In the genomic region with DNA sequence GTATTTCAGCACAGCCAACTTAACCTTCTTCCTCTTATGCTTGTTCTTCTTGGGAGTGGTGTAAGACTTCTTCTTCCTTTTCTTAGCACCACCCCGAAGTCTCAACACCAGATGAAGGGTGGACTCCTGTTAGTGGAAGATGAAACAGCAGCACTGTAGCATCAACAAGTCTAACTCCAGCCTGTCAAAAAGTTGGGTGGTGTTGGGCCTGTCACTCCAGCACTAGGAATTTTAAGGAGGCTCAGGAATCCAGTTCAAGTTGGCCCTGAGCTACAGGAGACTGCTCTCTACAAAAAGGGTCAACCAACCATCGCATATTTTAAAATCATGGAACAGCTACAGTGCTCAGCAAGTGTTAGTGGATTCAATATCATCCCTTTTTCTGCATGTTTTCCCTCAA, we compare ENCODE assay signal across 9 mouse cellular contexts. TPM values are rescaled to one million over a fixed set of nuclear protein-coding genes. Genes with fewer than 3 reads are reported as not detected.
DNase-seq lines count a peak whose midpoint lies in the region; ATAC-seq and TF ChIP-seq lines count a peak whose summit lies in the region.
"Not testable (repeated sequence)": the region's sequence is repeated elsewhere in the genome, so short reads cannot be mapped to it uniquely, and the experiment has no call there.
"Had no signal": no experiment of that assay in that cellular context is flagged by ENCODE, and none has a peak within 500 bp of the region (broad histone marks: within the 10 kb centered on the region; RNA-seq: fewer than 3 reads in every experiment).

No protein-coding gene starts in this region.

- H3K36me3 ChIP-seq in ES-E14 (ENCODE audit: control insufficient read depth, insufficient read depth, low read length, poor library complexity, severe bottlenecking) = peaks cover 17% of the 10 kb centered on the region
- H3K36me3 ChIP-seq in embryonic facial prominence, embryonic 15.5 days = peaks cover 38% of the 10 kb centered on the region
- peaks cover 45% of the 10 kb centered on the region for H3K36me3 ChIP-seq in heart, embryonic 10.5 days
- peaks cover 55% of the 10 kb centered on the region for H3K36me3 ChIP-seq in hindbrain, embryonic 14.5 days (replicated peaks; ENCODE audit: control insufficient read depth, insufficient read depth)
- not testable (repeated sequence) for H3K36me3 ChIP-seq in kidney, postnatal 0 days (ENCODE audit: insufficient read depth, low read length); stomach, postnatal 0 days (ENCODE audit: control insufficient read depth, insufficient read depth, low read length)
- peaks cover 28% of the 10 kb centered on the region for H3K36me3 ChIP-seq in liver, embryonic 16.5 days (ENCODE audit: control insufficient read depth, insufficient read depth)
- peaks cover 22% of the 10 kb centered on the region for H3K36me3 ChIP-seq in midbrain, embryonic 15.5 days (replicated peaks)

- not testable (repeated sequence) for H3K27ac ChIP-seq in ES-E14 (ENCODE audit: insufficient read depth, low read depth, low read length, poor library complexity, severe bottlenecking); embryonic facial prominence, embryonic 15.5 days (replicated peaks); hindbrain, embryonic 14.5 days; kidney, postnatal 0 days; midbrain, embryonic 15.5 days; stomach, postnatal 0 days (replicated peaks)
- peak overlapping the region; percentile 93; the same call in 1 of the 2 replicates for H3K27ac ChIP-seq in heart, embryonic 10.5 days
- H3K27ac ChIP-seq in liver, embryonic 16.5 days (ENCODE audit: low read length) = peak overlapping the region; percentile 45

- H3K9me3 ChIP-seq in ES-E14 (ENCODE audit: control insufficient read depth, insufficient read depth, low read depth, low read length); embryonic facial prominence, embryonic 15.5 days (replicated peaks); heart, embryonic 10.5 days; hindbrain, embryonic 14.5 days (ENCODE audit: control insufficient read depth, low read length); kidney, postnatal 0 days (replicated peaks; ENCODE audit: low read length); liver, embryonic 16.5 days (replicated peaks; ENCODE audit: control insufficient read depth, low read length); midbrain, embryonic 15.5 days; stomach, postnatal 0 days (ENCODE audit: control insufficient read depth, low read length): not testable (repeated sequence)

- peak overlapping the region; percentile 64 for H3K4me2 ChIP-seq in embryonic facial prominence, embryonic 15.5 days (replicated peaks)
- H3K4me2 ChIP-seq in hindbrain, embryonic 14.5 days (replicated peaks) = peak overlapping the region; percentile 88
- H3K4me2 ChIP-seq in kidney, postnatal 0 days (ENCODE audit: low read length) = peak overlapping the region; percentile 73
- peak overlapping the region; percentile 70 for H3K4me2 ChIP-seq in liver, embryonic 16.5 days (ENCODE audit: low read depth, low read length)
- peak overlapping the region; percentile 61 for H3K4me2 ChIP-seq in midbrain, embryonic 15.5 days
- peak overlapping the region; percentile 60 for H3K4me2 ChIP-seq in stomach, postnatal 0 days (replicated peaks; ENCODE audit: low read depth)

- DNase-seq in ES-E14 (ENCODE audit: low read depth, low spot score); heart, embryonic 10.5 days (ENCODE audit: low spot score); hindbrain, embryonic 14.5 days (ENCODE audit: low spot score); kidney, postnatal 0 days (ENCODE audit: low spot score); stomach, postnatal 0 days (ENCODE audit: low spot score): not testable (repeated sequence)

- WGBS in embryonic facial prominence, embryonic 15.5 days = 89% methylated on average over 2 of the region's 2 CpGs
- WGBS in heart, embryonic 10.5 days = 94% methylated on average over 2 of the region's 2 CpGs
- 92% methylated on average over 2 of the region's 2 CpGs for WGBS in hindbrain, embryonic 14.5 days
- 92% methylated on average over 2 of the region's 2 CpGs for WGBS in kidney, postnatal 0 days
- WGBS in liver, embryonic 16.5 days (ENCODE audit: insufficient replicate concordance) = 59% methylated on average over 2 of the region's 2 CpGs
- WGBS in midbrain, embryonic 15.5 days = 95% methylated on average over 2 of the region's 2 CpGs
- 92% methylated on average over 2 of the region's 2 CpGs for WGBS in stomach, postnatal 0 days

- not testable (repeated sequence) for H3K4me1 ChIP-seq in ES-E14 (ENCODE audit: control insufficient read depth in 2 of 2, insufficient read depth in 2 of 2, low read length in 2 of 2, poor library complexity in 1 of 2); embryonic facial prominence, embryonic 15.5 days; heart, embryonic 10.5 days; kidney, postnatal 0 days (replicated peaks; ENCODE audit: insufficient read depth, low read length); stomach, postnatal 0 days (replicated peaks; ENCODE audit: control insufficient read depth, insufficient read depth)
- peaks cover 16% of the 10 kb centered on the region for H3K4me1 ChIP-seq in hindbrain, embryonic 14.5 days (replicated peaks; ENCODE audit: control insufficient read depth, insufficient read depth, low read length)
- H3K4me1 ChIP-seq in liver, embryonic 16.5 days (ENCODE audit: control insufficient read depth, low read depth, low read length) = peaks cover 16% of the 10 kb centered on the region
- H3K4me1 ChIP-seq in midbrain, embryonic 15.5 days = peaks cover 15% of the 10 kb centered on the region

- H3K27me3 ChIP-seq in embryonic facial prominence, embryonic 15.5 days; heart, embryonic 10.5 days (ENCODE audit: insufficient read depth, poor library complexity, severe bottlenecking); hindbrain, embryonic 14.5 days (ENCODE audit: control insufficient read depth, insufficient read depth, low read length); kidney, postnatal 0 days (ENCODE audit: insufficient read depth, low read length); liver, embryonic 16.5 days (ENCODE audit: control insufficient read depth, insufficient read depth, low read depth, low read length); midbrain, embryonic 15.5 days (replicated peaks); stomach, postnatal 0 days (ENCODE audit: control insufficient read depth, insufficient read depth, low read length): not testable (repeated sequence)

- in situ Hi-C loops in ES-E14 (cut with MboI; ENCODE audit: low sequenced_read_pairs in 2 of 2, unreplicated experiment in 2 of 2) = not testable (repeated sequence)

- not testable (repeated sequence) for ATAC-seq in embryonic facial prominence, embryonic 15.5 days (ENCODE audit: insufficient number of reproducible peaks, low FRiP score, low TSS enrichment, low read depth); hindbrain, embryonic 14.5 days (ENCODE audit: low FRiP score); kidney, postnatal 0 days (replicated peaks; ENCODE audit: low FRiP score, low read depth); liver, embryonic 16.5 days (ENCODE audit: low read depth); midbrain, embryonic 15.5 days (replicated peaks); stomach, postnatal 0 days (ENCODE audit: low FRiP score, low TSS enrichment)

- not testable (repeated sequence) for TF ChIP-seq CTCF in kidney, postnatal 0 days (IDR thresholded peaks at IDR 0.05; ENCODE audit: low read depth); stomach, postnatal 0 days (IDR thresholded peaks at IDR 0.05; ENCODE audit: low read depth)

- peak overlapping the region; percentile 90 to 97 for H3K4me3 ChIP-seq in ES-E14 (ENCODE audit: insufficient read depth in 1 of 2, low read depth in 1 of 2, low read length in 2 of 2, poor library complexity in 1 of 2, severe bottlenecking in 1 of 2)
- H3K4me3 ChIP-seq in embryonic facial prominence, embryonic 15.5 days (replicated peaks) = peak overlapping the region; percentile 81
- peak overlapping the region; percentile 80 for H3K4me3 ChIP-seq in heart, embryonic 10.5 days
- H3K4me3 ChIP-seq in hindbrain, embryonic 14.5 days (replicated peaks; ENCODE audit: low read length) = peak overlapping the region; percentile 76
- peak overlapping the region; percentile 86; the same call in 1 of the 2 replicates for H3K4me3 ChIP-seq in kidney, postnatal 0 days (replicated peaks; ENCODE audit: low read depth, low read length)
- H3K4me3 ChIP-seq in liver, embryonic 16.5 days (ENCODE audit: low read depth, low read length) = peak overlapping the region; percentile 91
- H3K4me3 ChIP-seq in midbrain, embryonic 15.5 days = peak overlapping the region; percentile 90; the same call in 1 of the 2 replicates
- not testable (repeated sequence) for H3K4me3 ChIP-seq in stomach, postnatal 0 days (ENCODE audit: low read depth, low read length)

- H3K9ac ChIP-seq in ES-E14 (ENCODE audit: insufficient read depth, low read depth, low read length, poor library complexity, severe bottlenecking) = peak overlapping the region; percentile 99
- H3K9ac ChIP-seq in embryonic facial prominence, embryonic 15.5 days; midbrain, embryonic 15.5 days; stomach, postnatal 0 days (ENCODE audit: low read length): not testable (repeated sequence)
- peak overlapping the region; percentile 92; the same call in 1 of the 2 replicates for H3K9ac ChIP-seq in hindbrain, embryonic 14.5 days
- peak overlapping the region; percentile 85; the same call in 1 of the 2 replicates for H3K9ac ChIP-seq in kidney, postnatal 0 days (ENCODE audit: low read depth, low read length)
- H3K9ac ChIP-seq in liver, embryonic 16.5 days (ENCODE audit: low read depth, low read length) = peak overlapping the region; percentile 87

- TF ChIP-seq EP300 in stomach, postnatal 0 days (optimal IDR thresholded peaks at IDR 0.05) = not testable (repeated sequence)

RNA-seq across cellular contexts. Expression of gene Clhc1, which starts 1.5 kb away (rescaled TPM):
- total RNA-seq in ES-E14 (2012; rRNA removed) = 0.58 and 0.67 TPM in 2 replicates
- polyA plus RNA-seq in embryonic facial prominence, embryonic 15.5 days (2015; fragmentation: Nextera tagmentation; extraction: Ambion mirVana) = 0.28 and 0.29 TPM in 2 replicates
- polyA plus RNA-seq in heart, embryonic 10.5 days (2016; fragmentation: Nextera tagmentation; extraction: Ambion mirVana) = 0.14 and 0.18 TPM in 2 replicates
- 0.27 and 0.33 TPM in 2 replicates for polyA plus RNA-seq in hindbrain, embryonic 14.5 days (2014; fragmentation: Nextera tagmentation; extraction: Ambion mirVana)
- 0.07 TPM in 1 of 2 replicates, not detected in the other for polyA plus RNA-seq in kidney, postnatal 0 days (2015; fragmentation: Nextera tagmentation; extraction: Ambion mirVana)
- 0.21 TPM in 1 of 2 replicates, not detected in the other for polyA plus RNA-seq in liver, embryonic 16.5 days (2015; fragmentation: Nextera tagmentation; extraction: Ambion mirVana)
- polyA plus RNA-seq in midbrain, embryonic 15.5 days (2015; fragmentation: Nextera tagmentation; extraction: Ambion mirVana) = 0.19 TPM in 1 of 2 replicates, not detected in the other
- 0.07 TPM in 1 of 2 replicates, not detected in the other for polyA plus RNA-seq in stomach, postnatal 0 days (2015; fragmentation: Nextera tagmentation; extraction: Ambion mirVana)
- total RNA-seq: hematopoietic stem cell, adult 5-6 weeks had no signal

RNA-seq across cellular contexts. Expression of gene Rps27a, which starts 1.6 kb away (rescaled TPM):
- total RNA-seq in ES-E14 (2012; rRNA removed) = 953 and 1,218 TPM in 2 replicates
- polyA plus RNA-seq in embryonic facial prominence, embryonic 15.5 days (2015; fragmentation: Nextera tagmentation; extraction: Ambion mirVana) = 1,018 and 1,131 TPM in 2 replicates
- polyA plus RNA-seq in heart, embryonic 10.5 days (2016; fragmentation: Nextera tagmentation; extraction: Ambion mirVana) = 784 and 841 TPM in 2 replicates
- polyA plus RNA-seq in hindbrain, embryonic 14.5 days (2014; fragmentation: Nextera tagmentation; extraction: Ambion mirVana) = 615 and 722 TPM in 2 replicates
- 1,209 and 1,412 TPM in 2 replicates for polyA plus RNA-seq in kidney, postnatal 0 days (2015; fragmentation: Nextera tagmentation; extraction: Ambion mirVana)
- polyA plus RNA-seq in liver, embryonic 16.5 days (2015; fragmentation: Nextera tagmentation; extraction: Ambion mirVana) = 535 and 592 TPM in 2 replicates
- 452 and 494 TPM in 2 replicates for polyA plus RNA-seq in midbrain, embryonic 15.5 days (2015; fragmentation: Nextera tagmentation; extraction: Ambion mirVana)
- polyA plus RNA-seq in stomach, postnatal 0 days (2015; fragmentation: Nextera tagmentation; extraction: Ambion mirVana) = 1,012 and 1,015 TPM in 2 replicates

RNA-seq across cellular contexts. Expression of gene Mtif2, which starts 20.1 kb away (rescaled TPM):
- 24.3 and 30.0 TPM in 2 replicates for total RNA-seq in ES-E14 (2012; rRNA removed)
- 41.8 and 42.8 TPM in 2 replicates for polyA plus RNA-seq in embryonic facial prominence, embryonic 15.5 days (2015; fragmentation: Nextera tagmentation; extraction: Ambion mirVana)
- 43.2 and 45.5 TPM in 2 replicates for polyA plus RNA-seq in heart, embryonic 10.5 days (2016; fragmentation: Nextera tagmentation; extraction: Ambion mirVana)
- 30.3 and 35.2 TPM in 2 replicates for polyA plus RNA-seq in hindbrain, embryonic 14.5 days (2014; fragmentation: Nextera tagmentation; extraction: Ambion mirVana)
- 28.5 and 30.4 TPM in 2 replicates for polyA plus RNA-seq in kidney, postnatal 0 days (2015; fragmentation: Nextera tagmentation; extraction: Ambion mirVana)
- 20.4 and 20.6 TPM in 2 replicates for polyA plus RNA-seq in liver, embryonic 16.5 days (2015; fragmentation: Nextera tagmentation; extraction: Ambion mirVana)
- 52.6 and 58.2 TPM in 2 replicates for polyA plus RNA-seq in midbrain, embryonic 15.5 days (2015; fragmentation: Nextera tagmentation; extraction: Ambion mirVana)
- 20.3 and 24.9 TPM in 2 replicates for polyA plus RNA-seq in stomach, postnatal 0 days (2015; fragmentation: Nextera tagmentation; extraction: Ambion mirVana)

RNA-seq across cellular contexts. Expression of gene Prorsd1, which starts 31.5 kb away (rescaled TPM):
- 8.2 and 12.4 TPM in 2 replicates for total RNA-seq in ES-E14 (2012; rRNA removed)
- 31.6 and 32.7 TPM in 2 replicates for polyA plus RNA-seq in embryonic facial prominence, embryonic 15.5 days (2015; fragmentation: Nextera tagmentation; extraction: Ambion mirVana)
- 21.7 and 26.0 TPM in 2 replicates for polyA plus RNA-seq in heart, embryonic 10.5 days (2016; fragmentation: Nextera tagmentation; extraction: Ambion mirVana)
- 11.5 and 15.4 TPM in 2 replicates for polyA plus RNA-seq in hindbrain, embryonic 14.5 days (2014; fragmentation: Nextera tagmentation; extraction: Ambion mirVana)
- polyA plus RNA-seq in kidney, postnatal 0 days (2015; fragmentation: Nextera tagmentation; extraction: Ambion mirVana) = 28.8 and 29.6 TPM in 2 replicates
- polyA plus RNA-seq in liver, embryonic 16.5 days (2015; fragmentation: Nextera tagmentation; extraction: Ambion mirVana) = 17.1 and 19.9 TPM in 2 replicates
- polyA plus RNA-seq in midbrain, embryonic 15.5 days (2015; fragmentation: Nextera tagmentation; extraction: Ambion mirVana) = 7.7 and 9.3 TPM in 2 replicates
- polyA plus RNA-seq in stomach, postnatal 0 days (2015; fragmentation: Nextera tagmentation; extraction: Ambion mirVana) = 36.2 and 36.7 TPM in 2 replicates
